ENCODE assay signal across 24 mouse cellular contexts in genomic region chr3:107685652-107686051, GRCm38 (mm10). TPM values are rescaled to one million over a fixed set of nuclear protein-coding genes. Genes with fewer than 3 reads are reported as not detected.
"Had no signal": no experiment of that assay in that cellular context is flagged by ENCODE, and none has a peak within 500 bp of the region (broad histone marks: within the 10 kb centered on the region; RNA-seq: fewer than 3 reads in every experiment).

No protein-coding gene starts in this region.

- H3K36me3 ChIP-seq: liver, embryonic 13.5 days; lung, embryonic 15.5 days; midbrain, embryonic 15.5 days; neural tube, embryonic 12.5 days had no signal

- H3K9me3 ChIP-seq: liver, embryonic 13.5 days; lung, embryonic 15.5 days; megakaryocyte, embryonic 14.5 days; midbrain, embryonic 15.5 days; neural tube, embryonic 12.5 days had no signal

- H3K27ac ChIP-seq: liver, embryonic 13.5 days; lung, embryonic 15.5 days; macrophage; midbrain, embryonic 15.5 days; neural tube, embryonic 12.5 days had no signal

- H3K27me3 ChIP-seq: liver, embryonic 13.5 days; lung, embryonic 15.5 days; megakaryocyte, embryonic 14.5 days; midbrain, embryonic 15.5 days; neural tube, embryonic 12.5 days had no signal

- H3K4me3 ChIP-seq: liver, embryonic 13.5 days; lung, embryonic 15.5 days; megakaryocyte, embryonic 14.5 days; midbrain, embryonic 15.5 days; neural tube, embryonic 12.5 days had no signal

- H3K9ac ChIP-seq: liver, embryonic 13.5 days; liver, postnatal 0 days; lung, embryonic 15.5 days; midbrain, embryonic 15.5 days; neural tube, embryonic 12.5 days had no signal

- DNase-seq: kidney, adult 2 months; kidney, postnatal 14 days; layer of hippocampus, adult 9-11 months; layer of hippocampus, postnatal 36 days; liver; liver, embryonic 13.5 days; liver, postnatal 0 days; lung, postnatal 14 days; right cerebral cortex, postnatal 4 days; spleen, adult 18-20 months; thymus, adult 18-20 months; thymus, postnatal 25 days had no signal

- H3K4me2 ChIP-seq: liver, embryonic 13.5 days; lung, embryonic 15.5 days; midbrain, embryonic 11.5 days; midbrain, embryonic 15.5 days; neural tube, embryonic 12.5 days had no signal

- ATAC-seq: midbrain, embryonic 15.5 days had no signal

RNA-seq across cellular contexts. Expression of gene Gm10961, which starts 54.5 kb away (rescaled TPM):
- total RNA-seq: layer of hippocampus, postnatal 36 days; left cerebral cortex, postnatal 36 days; monocyte, adult 5-6 weeks; neutrophil, adult 5-6 weeks had no signal
- polyA plus RNA-seq: kidney, adult 2 months; large intestine, adult 2 months; liver, embryonic 13.5 days; liver, postnatal 0 days; lung, embryonic 15.5 days; macrophage; midbrain, embryonic 11.5 days; midbrain, embryonic 15.5 days; neural tube, embryonic 12.5 days; stomach, embryonic 14.5 days; urinary bladder, adult 2 months had no signal
